Mouse (Mus musculus) small intestine, adult 2 months (tissue): ENCODE measurements around the gene Spns1.
"Not testable (repeated sequence)": the region's sequence is repeated elsewhere in the genome, so short reads cannot be mapped to it uniquely, and the experiment has no call there.

Source experiments
- CTCF ChIP-seq: fragments of 200-500 bp; IDR thresholded peaks from 2 replicates; pipeline ENCODE4 v1.5.1; 2012; ENCODE audit warnings: low read depth, mild to moderate bottlenecking, control low read depth, inconsistent platforms, low read length, moderate library complexity, mixed read lengths; ENCODE audit not compliant: insufficient replicate concordance, insufficient read length; ENCODE audit errors: extremely low read depth
- POLR2A ChIP-seq: fragments of 200-500 bp; IDR thresholded peaks from 2 replicates; pipeline ENCODE4 v1.6.1; 2012; ENCODE audit warnings: low read depth, mild to moderate bottlenecking, control low read depth, inconsistent platforms, low read length, moderate library complexity

DNA sequence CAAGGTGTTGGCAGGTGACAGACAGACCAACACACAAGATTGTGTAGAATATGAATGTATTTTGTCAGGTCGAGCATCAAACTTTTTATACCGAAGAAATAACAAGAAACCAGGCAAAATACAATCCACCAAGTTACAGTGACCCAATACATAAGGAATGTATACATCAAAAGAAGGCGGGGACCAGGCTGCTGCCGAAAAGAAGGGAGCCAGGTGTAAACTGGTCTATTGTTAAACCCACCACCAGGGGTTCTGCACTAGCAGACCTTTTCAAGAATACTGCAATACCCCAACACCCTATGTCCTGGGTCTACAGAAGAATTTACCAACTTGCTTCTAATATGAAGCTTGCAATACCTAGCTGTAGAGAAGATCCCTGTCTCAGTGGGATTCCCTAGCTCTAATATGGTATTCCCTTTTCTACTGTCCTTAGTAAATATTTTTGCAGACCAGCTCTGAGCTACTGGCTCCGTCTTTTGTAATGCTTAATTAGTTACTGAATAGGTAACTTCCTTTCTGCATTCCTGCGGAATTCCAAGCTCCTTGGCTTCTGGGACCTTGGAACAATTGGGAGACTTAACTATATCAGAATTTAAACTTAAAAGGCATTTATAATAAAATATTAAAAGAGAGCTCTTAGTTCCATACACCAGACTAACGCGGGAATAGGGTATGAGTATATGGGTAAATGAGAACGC, 51.5 kb downstream of the Spns1 start:
- TF ChIP-seq CTCF, POLR2A: not testable (repeated sequence)
